Mouse (Mus musculus): ENCODE data around the gene Lgr5. TPM values are rescaled to one million over a fixed set of nuclear protein-coding genes. Genes with fewer than 3 reads are reported as not detected.

Gene Lgr5
- total and polyA plus RNA-seq, 3 experiments: not detected

DNA sequence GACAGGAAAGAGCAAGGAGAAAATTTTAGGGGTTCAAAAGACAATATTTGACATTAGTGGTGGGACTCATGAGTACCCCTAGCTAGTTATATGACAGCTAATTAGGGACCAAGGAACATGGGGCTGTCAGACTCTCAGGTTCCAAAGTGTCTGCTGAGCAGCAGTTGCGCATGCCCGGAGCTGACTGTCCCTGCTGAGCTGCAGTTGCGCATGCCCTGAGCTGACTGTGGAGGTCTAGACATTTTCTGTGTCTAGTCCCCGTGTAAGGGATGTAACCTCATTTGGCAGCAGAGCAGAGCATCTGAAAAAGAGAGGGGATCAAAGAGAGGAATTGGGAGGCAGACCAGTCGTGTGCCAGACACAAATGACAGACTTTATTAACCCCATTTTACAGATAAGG is 23.6 kb downstream of the Lgr5 start:
- no peak overlapping the region for H3K4me2 ChIP-seq (ENCODE audit: insufficient read depth, low read depth, poor library complexity, severe bottlenecking)
- in situ Hi-C loops (cut with MboI; ENCODE audit: low pct_ligation_motif_present, low pct_unique_long_range_greater_than_20kb, low sequenced_read_pairs) (no loop called here), dilution Hi-C loops (cut with MboI; ENCODE audit: extremely low pct_ligation_motif_present, extremely low pct_unique_long_range_greater_than_20kb, low sequenced_read_pairs) (no loop called here)
- no peak for TF ChIP-seq CHD2 (IDR thresholded peaks at IDR 0.05; ENCODE audit: low read length)
- TF ChIP-seq USF2 (conservative IDR thresholded peaks at IDR 0.05; ENCODE audit: low read depth, low read length): no peak
- no peak for TF ChIP-seq MXI1 (IDR thresholded peaks at IDR 0.05; ENCODE audit: low read depth, low read length)
- no peak overlapping the region for H3K9ac ChIP-seq (ENCODE audit: insufficient read depth, low read depth)
- H3K79me2 ChIP-seq (replicated peaks; ENCODE audit: control insufficient read depth, extremely low read depth, insufficient read depth, poor library complexity, severe bottlenecking): no peaks in the 10 kb centered on the region
- no peak overlapping the region for H3K4me3 ChIP-seq (replicated peaks in 1 of 3; ENCODE audit: low read depth in 2 of 3, low read length in 2 of 3, poor library complexity in 1 of 3)
- no peaks in the 10 kb centered on the region for H3K36me3 ChIP-seq (replicated peaks in 1 of 2; ENCODE audit: control insufficient read depth in 1 of 2, insufficient read depth in 1 of 2, low read length in 1 of 2)
- H3K27ac ChIP-seq (ENCODE audit: insufficient read depth, low read depth): no peak overlapping the region
- no peaks in the 10 kb centered on the region for H3K9me3 ChIP-seq (replicated peaks; ENCODE audit: low read length)
- no peaks in the 10 kb centered on the region for H3K4me1 ChIP-seq (ENCODE audit: control insufficient read depth in 1 of 2, insufficient read depth in 2 of 2)
- no peaks in the 10 kb centered on the region for H3K27me3 ChIP-seq (replicated peaks)
- DNase-seq (ENCODE audit: extremely low read depth): no peak

- H3K4me2 ChIP-seq (ENCODE audit: insufficient read depth, low read depth, poor library complexity, severe bottlenecking): no peak overlapping the region
- dilution Hi-C loops (cut with MboI; ENCODE audit: extremely low pct_ligation_motif_present, extremely low pct_unique_long_range_greater_than_20kb, low sequenced_read_pairs) (no loop called here), in situ Hi-C loops (cut with MboI; ENCODE audit: low pct_ligation_motif_present, low pct_unique_long_range_greater_than_20kb, low sequenced_read_pairs) (no loop called here)
- H3K79me2 ChIP-seq (replicated peaks; ENCODE audit: control insufficient read depth, extremely low read depth, insufficient read depth, poor library complexity, severe bottlenecking): no peaks in the 10 kb centered on the region
- H3K9me3 ChIP-seq (replicated peaks; ENCODE audit: low read length): no peaks in the 10 kb centered on the region
- H3K9ac ChIP-seq (ENCODE audit: insufficient read depth, low read depth): no peak overlapping the region
- no peaks in the 10 kb centered on the region for H3K27me3 ChIP-seq (replicated peaks)
- DNase-seq (ENCODE audit: extremely low read depth): no peak
- no peak overlapping the region for H3K4me3 ChIP-seq (replicated peaks in 1 of 3; ENCODE audit: low read depth in 2 of 3, low read length in 2 of 3, poor library complexity in 1 of 3)
- no peak for TF ChIP-seq MAX (IDR thresholded peaks at IDR 0.05; ENCODE audit: low read length)
- TF ChIP-seq CHD2 (IDR thresholded peaks at IDR 0.05; ENCODE audit: low read length): no peak
- TF ChIP-seq BHLHE40 (IDR thresholded peaks at IDR 0.05; ENCODE audit: low read depth, low read length): no peak
- no peak for TF ChIP-seq MAZ (IDR thresholded peaks at IDR 0.05; ENCODE audit: low read depth, low read length)
- TF ChIP-seq ZNF384 (IDR thresholded peaks at IDR 0.05; ENCODE audit: low read depth, low read length): no peak
- TF ChIP-seq POLR2AphosphoS2 (IDR thresholded peaks at IDR 0.05; ENCODE audit: low read depth, low read length): no peak
- no peak for TF ChIP-seq MAFK (IDR thresholded peaks at IDR 0.05; ENCODE audit: insufficient replicate concordance, low read length)
- no peak for TF ChIP-seq MXI1 (IDR thresholded peaks at IDR 0.05; ENCODE audit: low read depth, low read length)
- TF ChIP-seq POLR2A (IDR thresholded peaks at IDR 0.05; ENCODE audit: low read depth, low read length): no peak
- no peak for TF ChIP-seq ETS1 (conservative IDR thresholded peaks at IDR 0.05; ENCODE audit: low read depth, low read length)
- TF ChIP-seq ZKSCAN1 (IDR thresholded peaks at IDR 0.05; ENCODE audit: borderline replicate concordance, low read depth, low read length): no peak
- no peak for TF ChIP-seq JUN (IDR thresholded peaks at IDR 0.05; ENCODE audit: insufficient read depth, low read depth, low read length)
- no peak for TF ChIP-seq PAX5 (IDR thresholded peaks at IDR 0.05; ENCODE audit: low read length)
- no peak for TF ChIP-seq UBTF (IDR thresholded peaks at IDR 0.05; ENCODE audit: low read depth, low read length)
- TF ChIP-seq NELFE (IDR thresholded peaks at IDR 0.05; ENCODE audit: low read depth, low read length): no peak
- TF ChIP-seq KAT2A (IDR thresholded peaks at IDR 0.05; ENCODE audit: insufficient replicate concordance, low read length): no peak
- TF ChIP-seq IRF4 (IDR thresholded peaks at IDR 0.05; ENCODE audit: low read depth, low read length): no peak
- no peaks in the 10 kb centered on the region for H3K4me1 ChIP-seq (ENCODE audit: control insufficient read depth in 1 of 2, insufficient read depth in 2 of 2)
- H3K36me3 ChIP-seq (replicated peaks in 1 of 2; ENCODE audit: control insufficient read depth in 1 of 2, insufficient read depth in 1 of 2, low read length in 1 of 2): no peaks in the 10 kb centered on the region
- no peak overlapping the region for H3K27ac ChIP-seq (ENCODE audit: insufficient read depth, low read depth)
Observed at GRCm38 (mm10) chr10:115562911-115563686, 24.5 kb downstream of the Lgr5 start.

Measured in CH12.LX (cell line).